Mouse (Mus musculus) gastrocnemius, adult 18-20 months (tissue): Measurements from ENCODE around the gene Olfr849. TPM values are rescaled to one million over a fixed set of nuclear protein-coding genes. Genes with fewer than 3 reads are reported as not detected.

Experiments
- DNase-seq: peaks from one replicate; pipeline ENCODE4 v3.0.0; 2021; ENCODE audit warnings: low spot score
- long read RNA-seq, 2 experiments: library from polyadenylated mRNA; stranded (forward); transcript quantifications; one replicate each; pipeline ENCODE4 v2.0.0; 2021
- total RNA-seq, 2 experiments: library from RNA; stranded (reverse); gene quantifications; 2 replicates each; pipeline ENCODE4 v1.2.3; 2021

Olfr849 gene
- not detected for total RNA-seq
- long read RNA-seq, experiment 1: 0 reads
- long read RNA-seq, experiment 2: 0 reads

GRCm38 (mm10) chr9:19439966-19440365 is at the start of gene Olfr849:
Gene Olfr849 (plus strand): TSS chr9:19440266.
- DNase-seq: no peak

GRCm38 (mm10) chr9:19478148-19478547 is 38.1 kb downstream of the Olfr849 start, which contains the start of gene Olfr850:
Gene Olfr850 (minus strand): TSS chr9:19478248.
- no peak for DNase-seq

- no peak for DNase-seq
Measured at GRCm38 (mm10) chr9:19492995-19493394, 52.9 kb downstream of the Olfr849 start, which contains the start of gene Olfr851. Gene Olfr851 (plus strand): TSS chr9:19493295.

Other genes starting within 250 kb of the Olfr849 start
- not detected for gene Olfr843, start 188.3 kb upstream of the Olfr849 start, total RNA-seq
- not detected for gene Olfr844, start 123.9 kb upstream of the Olfr849 start, total RNA-seq
- not detected for gene Olfr845, start 103.8 kb upstream of the Olfr849 start, total RNA-seq
- gene Olfr846, start 76.3 kb upstream of the Olfr849 start, total RNA-seq: not detected
- gene Olfr847, start 61.6 kb upstream of the Olfr849 start, total RNA-seq: not detected
- not detected for gene Olfr850, start 38.0 kb downstream of the Olfr849 start, total RNA-seq
- not detected for gene Olfr851, start 53.0 kb downstream of the Olfr849 start, total RNA-seq
- gene Olfr853, start 100.8 kb downstream of the Olfr849 start, total RNA-seq: not detected
- not detected for gene Olfr854, start 127.1 kb downstream of the Olfr849 start, total RNA-seq
- not detected for gene Olfr855, start 142.4 kb downstream of the Olfr849 start, total RNA-seq
- gene Zfp317, start 181.8 kb downstream of the Olfr849 start, total RNA-seq: 10 to 100 TPM; 14.3 to 15.2 TPM